Mouse (Mus musculus) spleen, adult 2 months (tissue): ENCODE measurements at regions not wholly inside any gene's neighbourhood (a gene's known extent, or its start where the extent isn't known, plus 50 kb on each side); places are given as distances from the start of the nearest gene placed in this dataset.

Source experiments
- CTCF ChIP-seq: fragments of 200-500 bp; IDR thresholded peaks from 2 replicates; pipeline ENCODE4 v1.5.1; 2011; ENCODE audit warnings: mild to moderate bottlenecking, inconsistent platforms; ENCODE audit not compliant: insufficient read depth, insufficient read length, insufficient replicate concordance; ENCODE audit errors: extremely low read depth
- POLR2A ChIP-seq: fragments of 200-500 bp; IDR thresholded peaks from 2 replicates; pipeline ENCODE4 v1.6.1; 2011; ENCODE audit warnings: low read depth, low read length, inconsistent platforms

GRCm38 (mm10) chr6:82854780-82855179 is 80.5 kb upstream of the Hk2 start:
- TF ChIP-seq CTCF = no peak
- no peak for TF ChIP-seq POLR2A
